Mouse (Mus musculus) CD4-positive helper T cell, adult 2 months (primary cell): ENCODE data around the gene Trim38.
A peak's percentile ranks its signal among the peaks of the same experiment; 100 is the strongest.

Experiments
- DNase-seq: peaks from one replicate; pipeline ENCODE4 v3.0.0-alpha.2; 2012; ENCODE audit warnings: low read depth, missing footprints, low spot score

The Trim38 gene

GRCm38 (mm10) chr13:23761871-23762821 lies 7.6 kb upstream of the Trim38 start, which contains the start of gene Hist1h3a:
Gene Hist1h3a, minus strand, starts transcription at chr13:23762386.
- peak; percentile 91 for DNase-seq

DNA sequence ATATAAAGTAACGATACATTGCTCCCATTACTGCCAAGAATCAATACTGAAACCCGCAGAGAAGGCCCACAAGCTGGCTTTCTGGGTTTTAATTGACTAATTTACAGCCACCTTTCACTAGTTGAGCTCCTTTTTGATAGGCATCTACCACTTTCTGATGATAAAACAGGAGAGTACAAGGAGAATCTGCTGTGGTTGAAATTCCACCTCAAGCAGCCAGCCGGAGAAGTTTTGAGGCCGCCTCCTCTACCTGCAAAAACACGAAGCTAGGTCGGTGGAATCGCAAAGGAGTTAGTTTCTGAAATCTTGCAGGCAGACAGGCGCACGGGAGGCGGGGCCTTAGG lies 6.5 kb upstream of the Trim38 start:
- no peak for DNase-seq

GRCm38 (mm10) chr13:23763586-23764323 lies 6.0 kb upstream of the Trim38 start, which contains the start of gene Hist1h1a:
Gene Hist1h1a, plus strand, starts transcription at chr13:23763666.
- DNase-seq = peak; percentile 91

DNA sequence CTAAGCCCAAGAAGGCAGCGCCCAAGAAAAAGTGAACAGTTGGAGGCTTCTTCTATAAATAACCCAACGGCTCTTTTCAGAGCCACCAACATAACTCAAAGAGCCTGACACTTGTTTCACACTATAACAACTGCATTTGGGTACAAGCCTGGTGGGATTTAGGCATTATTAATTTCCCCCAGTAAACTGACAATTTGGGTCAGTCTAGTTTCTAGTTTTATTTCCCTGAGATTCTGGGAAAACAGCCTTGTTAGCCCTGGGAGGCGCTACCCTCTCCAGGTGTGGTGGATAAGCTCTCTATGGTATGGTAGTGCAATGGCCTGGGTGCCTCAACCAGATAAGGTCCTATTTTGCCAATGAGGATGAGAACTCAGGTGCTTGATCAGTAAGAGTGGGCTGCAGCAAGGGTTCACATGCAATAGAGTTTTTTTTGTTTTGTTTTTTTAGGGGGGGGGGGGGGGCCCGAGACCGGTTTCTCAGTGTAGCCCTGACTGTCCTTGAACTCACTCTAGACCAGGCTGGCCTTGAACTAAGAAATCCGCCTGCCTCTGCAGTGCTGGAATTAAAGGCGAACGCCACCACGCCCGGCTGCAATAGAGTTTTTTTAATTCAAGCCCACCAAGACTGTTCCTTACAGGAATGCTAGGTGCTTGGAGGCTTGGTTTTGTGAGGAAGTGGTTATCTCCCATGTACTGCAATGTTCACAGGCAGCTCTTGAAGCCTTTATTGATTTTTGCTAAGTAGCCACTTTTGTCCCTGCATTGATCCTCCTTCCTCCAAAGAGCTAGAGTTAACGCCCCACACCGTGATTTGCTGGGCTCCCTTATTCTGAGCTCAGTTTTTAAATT lies 5.2 kb upstream of the Trim38 start:
- no peak for DNase-seq

DNA sequence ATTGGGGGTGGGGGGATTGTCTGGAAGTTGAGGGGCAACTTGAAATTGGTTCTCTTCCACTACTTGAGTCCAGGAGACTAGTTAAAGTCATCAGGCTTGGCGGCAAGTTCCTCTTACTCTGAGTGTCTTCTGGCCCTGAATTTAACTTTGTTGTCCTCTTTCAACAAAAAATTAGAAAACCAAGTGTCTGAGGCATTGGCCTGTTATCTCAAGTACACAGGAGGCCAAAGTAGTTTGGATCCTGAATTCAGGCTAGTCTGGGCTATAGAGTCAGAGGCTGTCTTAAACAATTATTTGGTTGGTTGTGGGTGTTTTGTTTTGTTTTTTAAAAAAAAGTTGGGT lies 4.6 kb upstream of the Trim38 start:
- no peak for DNase-seq

GRCm38 (mm10) chr13:23766772-23767171 lies 2.9 kb upstream of the Trim38 start:
- DNase-seq = no peak

- DNase-seq = no peak
Measured at GRCm38 (mm10) chr13:23768834-23769397, 797 bp upstream of the Trim38 start.

DNA sequence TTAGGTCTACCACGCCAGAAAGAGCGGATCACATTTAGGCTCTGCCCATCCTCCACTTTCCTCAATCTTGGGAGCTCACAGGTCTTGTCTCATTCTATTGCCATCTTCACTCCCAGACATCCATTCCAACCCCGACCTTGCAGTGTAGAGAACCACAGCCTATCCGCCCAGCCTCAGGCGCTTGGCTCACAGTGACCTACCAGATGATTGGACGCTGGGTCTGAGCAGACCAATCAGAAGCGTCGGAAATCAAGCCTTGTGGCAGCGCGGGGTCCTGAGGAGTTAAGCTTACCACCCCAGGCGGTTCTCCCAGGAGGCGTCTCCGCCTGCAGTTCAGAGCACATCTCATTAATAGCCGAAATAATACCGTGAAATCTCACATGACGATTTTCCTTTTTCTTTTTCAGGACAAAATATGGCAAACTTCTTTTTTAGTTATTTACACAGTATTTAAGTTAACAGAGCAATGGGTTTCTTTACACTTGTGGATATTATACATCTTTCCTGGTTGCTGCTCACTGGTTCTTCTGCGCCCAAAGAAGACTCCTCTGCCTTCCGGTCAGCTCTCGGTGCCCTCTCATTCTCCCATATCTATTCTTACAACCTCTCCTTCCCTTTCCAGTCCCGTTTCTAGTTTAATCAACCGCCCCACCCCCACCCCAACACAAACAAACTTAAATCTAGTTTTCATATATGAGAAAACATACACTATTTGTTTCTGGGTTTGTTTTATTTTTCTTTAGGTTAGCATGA lies 3.0 kb downstream of the Trim38 start:
- DNase-seq = no peak

DNA sequence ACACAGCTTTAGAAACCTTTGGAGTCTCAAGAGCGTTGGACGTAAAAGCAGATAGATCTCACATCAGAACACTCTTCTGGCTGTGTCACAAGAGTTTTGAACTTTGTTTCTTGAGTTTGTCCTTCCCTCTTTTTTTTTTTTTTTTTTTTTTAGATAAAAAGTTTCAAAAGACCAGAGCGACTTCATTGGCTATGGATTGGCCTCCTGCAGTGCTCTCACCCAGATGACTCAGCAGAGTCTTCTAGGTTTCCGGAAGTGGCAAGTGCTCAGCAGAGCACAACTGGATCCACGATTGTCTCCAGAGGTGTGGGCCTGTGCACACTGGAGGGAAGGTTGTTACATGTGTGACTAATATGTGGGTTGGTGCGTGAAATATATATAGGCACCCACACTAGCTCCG lies 8.6 kb downstream of the Trim38 start:
- no peak for DNase-seq

GRCm38 (mm10) chr13:23779025-23779424 lies 9.3 kb downstream of the Trim38 start:
- DNase-seq = no peak

DNA sequence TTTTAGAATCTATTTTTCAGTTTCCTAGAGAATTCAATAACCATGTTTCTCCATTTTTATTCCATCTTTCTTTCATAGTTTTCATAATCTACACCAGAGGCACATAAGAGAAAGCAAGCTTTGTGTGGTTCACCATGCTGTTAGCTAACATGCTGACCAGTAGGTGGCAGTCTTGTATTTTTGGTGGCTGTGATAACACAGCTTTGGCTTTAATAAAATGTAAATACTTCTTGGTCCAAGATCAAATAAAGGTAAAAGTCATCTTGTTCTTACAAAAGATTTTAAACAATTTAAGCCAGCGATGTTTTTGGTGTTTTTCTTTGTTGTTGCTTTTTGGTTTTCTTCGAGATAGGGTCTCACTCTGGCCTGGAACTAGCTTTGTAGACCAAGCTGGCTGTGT lies 22.8 kb downstream of the Trim38 start:
- peak; percentile 56 for DNase-seq

DNA sequence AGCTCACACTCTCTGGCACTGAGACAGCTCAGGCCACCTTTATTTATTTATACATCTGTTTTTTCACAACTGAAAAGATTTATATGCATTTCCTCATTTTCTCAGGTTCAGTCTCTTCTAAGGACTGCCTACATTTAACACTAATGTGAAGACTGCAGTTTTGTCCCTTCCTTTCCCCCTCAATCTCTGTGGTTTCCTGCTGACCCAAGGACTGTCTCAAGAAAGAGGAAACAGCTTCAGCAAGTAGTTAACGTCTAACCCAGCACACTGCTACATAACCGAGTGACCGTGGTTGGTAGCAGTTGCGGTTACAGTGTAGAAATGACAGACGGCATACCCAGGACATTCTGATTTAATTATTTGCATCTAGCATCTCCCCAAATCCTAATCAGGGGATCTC lies 29.7 kb downstream of the Trim38 start:
- no peak for DNase-seq

- no peak for DNase-seq
Measured at GRCm38 (mm10) chr13:23804532-23804931, 34.8 kb downstream of the Trim38 start.

- no peak for DNase-seq
Measured at GRCm38 (mm10) chr13:23806422-23807052, 36.8 kb downstream of the Trim38 start, which contains the start of gene Slc17a2. Gene Slc17a2, plus strand, starts transcription at chr13:23806993.

GRCm38 (mm10) chr13:23816148-23816547 lies 46.4 kb downstream of the Trim38 start:
- no peak for DNase-seq

DNA sequence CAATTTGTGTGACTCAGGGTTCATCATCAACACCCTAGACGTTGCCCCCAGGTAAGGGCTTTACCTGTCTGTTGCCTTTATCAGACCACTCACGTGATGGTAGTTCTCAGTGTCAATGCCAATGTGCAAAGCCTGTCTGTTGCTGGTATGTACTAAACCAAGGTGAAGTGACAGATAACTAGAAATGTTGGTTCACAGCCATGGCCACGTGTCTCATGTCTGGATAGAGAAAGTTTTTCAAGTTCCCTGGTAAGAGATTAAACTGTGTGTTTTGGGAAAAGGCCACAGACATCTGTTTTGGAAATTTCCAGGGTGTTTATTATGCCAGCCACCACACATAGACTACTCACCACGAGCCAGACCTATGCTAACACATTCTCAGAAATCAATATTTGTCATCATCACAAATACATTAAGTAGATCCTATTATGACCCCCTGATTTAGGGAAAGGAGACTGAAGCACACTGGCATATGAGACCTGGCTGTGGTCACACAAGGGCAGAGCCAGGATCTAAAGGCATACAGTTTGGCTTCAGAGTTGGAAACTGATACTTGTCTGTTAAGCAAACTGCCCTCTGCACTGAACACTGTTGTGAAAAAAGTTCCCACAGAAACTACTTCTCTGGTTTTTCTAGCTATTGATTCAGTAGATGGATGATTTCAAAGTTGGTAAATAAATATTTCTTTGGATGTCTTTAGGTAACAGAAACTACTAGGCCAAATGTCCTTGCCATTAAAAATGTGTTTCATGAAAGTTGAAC lies 50.6 kb downstream of the Trim38 start:
- DNase-seq = no peak

DNA sequence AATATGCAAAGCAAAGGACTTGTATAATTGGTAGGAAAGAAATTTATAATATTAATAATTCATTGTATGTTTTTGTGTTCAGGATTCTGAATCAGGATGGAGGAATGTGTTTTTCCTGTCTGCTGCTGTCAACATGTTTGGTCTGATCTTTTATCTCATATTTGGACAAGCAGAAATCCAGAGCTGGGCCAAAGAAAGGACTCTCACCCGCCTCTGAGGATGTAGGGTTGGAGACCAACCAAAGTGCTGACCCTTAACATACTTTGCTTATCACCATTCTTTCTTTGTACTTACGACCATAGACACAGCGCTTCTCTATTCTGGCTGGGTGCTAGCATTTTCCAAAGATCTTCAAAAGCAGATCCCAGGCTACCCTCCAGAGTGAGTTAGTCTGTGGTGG lies 52.5 kb downstream of the Trim38 start:
- DNase-seq = no peak

- DNase-seq = no peak
Measured at GRCm38 (mm10) chr13:23826606-23827005, 56.9 kb downstream of the Trim38 start.

DNA sequence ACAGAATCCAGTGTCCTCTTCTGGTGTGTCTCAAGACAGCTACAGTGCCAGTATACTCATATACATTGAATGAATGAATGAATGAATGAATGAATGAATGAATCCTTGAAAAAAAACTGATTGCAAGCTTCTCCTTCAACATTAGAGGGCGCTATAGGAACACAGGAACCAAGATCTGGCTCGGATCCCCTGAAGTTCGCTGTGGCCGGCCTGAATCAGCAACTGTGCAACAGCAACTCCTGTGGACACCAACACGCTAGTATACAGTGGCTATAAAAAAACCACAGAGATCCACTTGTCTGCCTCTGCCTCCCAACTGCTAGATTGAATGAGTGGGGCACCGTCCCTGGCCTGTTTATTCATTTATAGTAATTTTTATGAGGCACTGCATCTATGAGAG lies 63.3 kb downstream of the Trim38 start:
- DNase-seq = no peak
